Mouse (Mus musculus): ENCODE data around the gene Igfbp3.

GRCm38 (mm10) chr11:7230000-7230399, 16.3 kb upstream of the Igfbp3 start:
- TF ChIP-seq EP300 (IDR thresholded peaks at IDR 0.05): no peak
- no peak for TF ChIP-seq CTCF (IDR thresholded peaks at IDR 0.05)

Data from lung, postnatal 0 days (tissue).